Mouse (Mus musculus) adrenal gland, postnatal 36 days (tissue): ENCODE results near the gene Actl7a. TPM values are rescaled to one million over a fixed set of nuclear protein-coding genes. Genes with fewer than 3 reads are reported as not detected.

Source experiments
- DNase-seq, 2 experiments: peaks; one replicate each; pipeline ENCODE4 v3.0.0; 2021; ENCODE audit warnings: mixed read lengths in 1 of 2
- total RNA-seq, 2 experiments: library from RNA; stranded (reverse); gene quantifications; 2 replicates each; pipeline ENCODE4 v1.2.3; 2021

The Actl7a gene
- total RNA-seq, 2 experiments from 2014 or later = not detected

DNA sequence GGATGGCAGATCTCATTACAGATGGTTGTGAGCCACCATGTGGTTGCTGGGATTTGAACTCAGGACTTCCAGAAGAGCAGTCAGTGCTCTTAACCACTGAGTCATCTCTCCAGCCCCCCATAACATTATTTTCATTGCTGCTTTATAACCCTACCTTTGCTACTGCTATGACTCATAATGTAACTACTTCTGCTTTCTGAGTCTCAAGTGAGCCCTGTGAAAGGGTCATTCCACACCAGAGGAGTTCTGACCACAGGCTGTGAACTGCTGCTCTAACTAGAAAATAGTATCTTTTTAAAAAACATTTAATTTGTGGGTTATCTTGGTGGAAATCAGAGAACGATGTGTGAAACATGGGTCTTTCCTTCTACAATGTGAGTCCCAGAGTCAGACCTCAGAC is 14.5 kb downstream of the Actl7a start:
- DNase-seq = no peak

DNA sequence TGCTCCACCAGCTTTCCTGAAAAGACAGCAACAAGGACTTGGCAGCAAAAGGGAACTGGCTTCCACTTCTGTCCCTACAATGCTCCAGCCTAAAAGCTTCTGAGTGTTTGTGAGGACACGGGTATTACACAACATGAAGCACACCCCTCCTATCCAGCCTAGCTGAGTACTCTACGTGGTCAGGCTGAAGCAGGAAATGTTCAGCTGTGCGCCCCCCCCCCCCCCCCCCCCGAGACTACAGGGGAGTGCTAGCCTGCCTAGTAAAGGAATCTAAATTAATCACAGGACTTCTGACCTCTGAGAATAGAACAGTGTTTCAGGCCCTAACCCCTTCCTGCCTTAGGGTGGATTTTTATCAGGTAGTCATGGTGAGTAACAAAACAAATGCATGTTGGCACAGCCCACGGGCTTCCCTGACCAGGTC is 24.7 kb downstream of the Actl7a start:
- no peak for DNase-seq

DNA sequence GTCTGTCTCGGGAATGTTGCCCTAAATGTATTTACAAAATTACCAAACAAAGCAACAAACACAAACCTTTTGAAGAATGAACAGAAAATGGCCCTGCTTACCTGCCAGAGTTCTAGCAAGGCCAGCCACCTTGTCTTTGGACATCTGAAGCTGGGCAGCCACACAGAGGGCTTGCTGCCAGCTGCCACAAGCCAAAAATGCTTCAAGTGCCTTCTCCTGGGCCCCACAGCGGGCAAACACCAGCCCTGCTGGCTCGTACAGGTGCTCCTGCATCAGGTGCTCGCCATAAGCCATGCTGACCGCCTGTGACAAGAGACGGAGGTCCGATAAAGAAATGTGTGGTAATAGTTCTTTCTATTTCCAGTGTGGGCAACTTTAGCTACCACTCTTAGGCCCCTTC is 25.7 kb downstream of the Actl7a start:
- no peak for DNase-seq

DNA sequence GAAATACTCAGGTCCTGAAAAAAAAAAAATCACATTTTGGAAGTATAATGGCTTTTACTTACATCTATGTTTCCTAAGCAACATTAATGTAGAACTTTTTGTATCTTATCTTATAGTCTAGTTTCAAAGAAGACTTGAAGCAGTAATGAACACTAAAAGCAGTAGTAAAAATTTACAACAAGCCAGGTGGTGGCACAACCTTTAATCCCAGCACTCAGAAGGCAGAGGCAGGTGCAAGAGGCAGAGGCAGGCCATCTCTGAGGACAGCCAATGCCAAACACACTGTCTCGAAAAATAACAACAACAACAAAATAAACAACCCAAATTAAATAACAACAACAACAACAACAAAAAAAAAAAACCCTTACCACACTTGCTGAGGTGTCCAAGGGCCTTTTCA is 27.9 kb downstream of the Actl7a start:
- no peak for DNase-seq

DNA sequence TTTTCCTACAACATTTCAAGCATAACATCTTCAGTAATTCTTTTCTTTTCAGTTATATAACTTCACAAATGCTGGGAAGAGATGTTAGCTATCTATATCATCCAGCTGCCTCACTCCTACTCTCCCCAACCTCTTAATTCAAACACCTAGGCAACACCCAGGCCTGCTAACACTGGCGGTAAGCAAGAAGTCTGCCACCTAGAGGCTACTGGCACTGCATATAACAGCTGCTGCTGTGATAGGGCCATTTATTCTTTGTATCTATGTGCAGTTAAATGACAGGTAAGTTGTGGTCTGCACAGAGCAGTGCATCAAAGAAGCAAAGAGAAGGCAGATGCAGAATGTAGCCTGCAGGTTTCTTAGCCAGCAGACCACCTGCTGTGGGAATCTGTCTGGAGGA is 48.2 kb downstream of the Actl7a start:
- DNase-seq = no peak

Other genes with a start within 250 kb of the Actl7a start
- not detected for gene Gm26657, start 3.3 kb upstream of the Actl7a start, total RNA-seq
- under 1 TPM in 1 of 2 experiments, not detected in 1; 0.20 TPM for gene Actl7b, start 2.0 kb upstream of the Actl7a start, total RNA-seq
- 10 to 100 TPM; 26.9 to 33.0 TPM for gene Elp1, start 58.9 kb downstream of the Actl7a start, total RNA-seq
- 10 to 100 TPM; 13.5 to 15.7 TPM for gene Fam206a, start 58.9 kb downstream of the Actl7a start, total RNA-seq
- gene Ctnnal1, start 121.8 kb downstream of the Actl7a start, total RNA-seq = 10 to 100 TPM; 24.3 to 33.9 TPM
- gene Tmem245, start 204.0 kb downstream of the Actl7a start, total RNA-seq = 10 to 100 TPM; 48.4 to 52.9 TPM
- under 1 TPM; 0.23 to 0.40 TPM for gene Frrs1l, start 247.0 kb downstream of the Actl7a start, total RNA-seq